Mouse (Mus musculus) layer of hippocampus, postnatal 14 days (tissue): ENCODE results near the gene Hsf5. TPM values are rescaled to one million over a fixed set of nuclear protein-coding genes. Genes with fewer than 3 reads are reported as not detected.

Experiments
- DNase-seq, 2 experiments: peaks; one replicate each; pipeline ENCODE4 v3.0.0; 2021 to 2022; ENCODE audit warnings: low spot score in 2 of 2, mixed read lengths in 1 of 2
- long read RNA-seq, 2 experiments: library from polyadenylated mRNA; stranded (forward); transcript quantifications; one replicate each; pipeline ENCODE4 v2.0.0; 2021
- total RNA-seq, 2 experiments: library from RNA; stranded (reverse); gene quantifications; 2 replicates each; pipeline ENCODE4 v1.2.3; 2021

Hsf5 gene
- total RNA-seq: under 1 TPM; 0.43 to 0.60 TPM
- long read RNA-seq, experiment 1: 0 reads
- long read RNA-seq, experiment 2: 0 reads

DNA sequence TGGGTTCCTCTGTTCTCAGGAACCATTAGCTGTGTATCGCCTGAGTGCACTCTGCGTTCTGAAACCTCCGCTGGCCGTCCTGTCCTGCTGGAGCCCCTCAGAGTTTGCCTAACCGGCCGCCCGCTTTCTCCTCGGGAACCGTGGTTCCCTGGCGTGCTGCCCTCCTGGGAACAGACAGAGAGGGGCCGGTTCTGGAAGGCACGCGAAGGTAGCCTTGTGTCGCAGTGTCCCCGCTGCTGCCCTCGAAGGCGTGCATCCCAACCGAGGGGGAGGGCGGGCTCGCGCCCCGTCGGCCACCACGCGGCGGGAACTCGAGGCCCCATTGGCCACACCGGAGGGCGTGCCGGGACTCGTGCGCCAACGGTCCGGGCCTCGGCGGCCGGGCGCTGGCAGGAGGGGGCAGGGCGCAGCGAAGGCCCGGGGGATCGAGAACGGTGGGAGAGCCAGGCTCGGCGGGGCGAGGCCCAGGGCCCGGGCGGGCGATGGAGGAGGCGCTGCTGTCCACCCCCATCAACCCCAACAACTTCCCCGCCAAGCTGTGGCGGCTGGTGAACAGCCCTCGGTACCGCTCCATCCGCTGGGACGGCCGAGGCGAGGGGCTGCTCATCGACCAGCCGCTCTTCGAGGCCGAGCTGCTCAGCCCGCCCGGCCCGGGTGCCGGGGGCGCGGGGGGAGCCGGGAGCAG is at the start of gene Hsf5:
Gene Hsf5 (plus strand): TSS at position 375 of the 685 bp plus-strand sequence.
- DNase-seq: no peak

DNA sequence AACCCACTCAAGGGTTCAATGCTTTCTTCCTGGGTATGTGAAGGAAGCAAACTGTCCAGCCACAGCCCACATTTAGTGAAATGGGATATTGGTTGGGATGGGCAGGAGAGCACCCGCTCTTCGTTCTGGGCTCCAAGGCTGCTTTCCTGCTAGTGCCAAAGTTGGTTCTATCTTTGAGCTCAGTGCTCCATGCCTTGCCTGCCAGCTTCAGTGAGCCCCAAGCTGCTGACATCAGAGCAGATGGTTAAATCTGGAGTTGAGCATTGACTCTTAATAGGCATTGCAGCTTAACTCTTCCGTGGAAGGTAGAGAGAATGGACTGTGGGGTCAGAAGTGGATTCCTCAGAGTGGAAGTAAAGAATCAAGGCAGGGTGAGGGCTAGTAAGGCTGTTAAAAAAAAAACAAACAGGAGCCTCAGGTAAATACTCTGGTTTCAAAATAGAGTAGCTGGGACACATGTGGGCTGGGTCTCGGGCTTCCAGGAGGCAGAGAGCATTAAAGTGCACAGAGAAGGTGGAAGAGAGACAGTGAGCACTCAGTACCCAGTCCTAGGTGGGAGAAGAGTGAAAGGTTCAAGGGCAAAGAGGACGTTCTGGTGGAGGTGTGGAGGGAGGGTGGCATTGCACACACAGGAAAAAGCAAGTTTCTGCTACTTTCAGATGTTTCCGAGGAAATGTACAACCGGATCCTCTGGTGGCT is 48.6 kb upstream of the Hsf5 start, which contains the start of gene Sept4:
Gene Sept4 (plus strand): TSS at position 649 of the 699 bp plus-strand sequence.
- peak in 1 of 2 experiments; percentile 61 for DNase-seq

DNA sequence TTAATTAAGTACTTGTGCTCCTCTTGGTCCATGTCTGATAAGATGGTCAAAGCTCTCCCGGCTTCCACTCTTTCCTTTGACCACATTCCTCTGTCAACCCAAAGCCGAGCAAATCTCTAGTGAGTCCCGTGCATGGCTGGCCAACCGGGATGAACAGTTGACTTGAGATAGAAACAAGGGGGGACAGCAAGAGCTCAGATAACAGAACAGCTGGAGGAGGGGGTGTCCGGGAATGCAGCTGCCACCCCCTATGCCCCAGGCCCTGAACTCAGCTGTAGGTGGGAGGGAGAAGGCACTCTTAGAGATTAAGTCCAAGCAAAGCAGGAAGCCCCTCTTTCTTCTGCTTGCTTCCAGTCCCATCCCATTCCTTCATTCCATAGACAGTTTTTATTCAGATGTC is 46.2 kb upstream of the Hsf5 start:
- no peak for DNase-seq

DNA sequence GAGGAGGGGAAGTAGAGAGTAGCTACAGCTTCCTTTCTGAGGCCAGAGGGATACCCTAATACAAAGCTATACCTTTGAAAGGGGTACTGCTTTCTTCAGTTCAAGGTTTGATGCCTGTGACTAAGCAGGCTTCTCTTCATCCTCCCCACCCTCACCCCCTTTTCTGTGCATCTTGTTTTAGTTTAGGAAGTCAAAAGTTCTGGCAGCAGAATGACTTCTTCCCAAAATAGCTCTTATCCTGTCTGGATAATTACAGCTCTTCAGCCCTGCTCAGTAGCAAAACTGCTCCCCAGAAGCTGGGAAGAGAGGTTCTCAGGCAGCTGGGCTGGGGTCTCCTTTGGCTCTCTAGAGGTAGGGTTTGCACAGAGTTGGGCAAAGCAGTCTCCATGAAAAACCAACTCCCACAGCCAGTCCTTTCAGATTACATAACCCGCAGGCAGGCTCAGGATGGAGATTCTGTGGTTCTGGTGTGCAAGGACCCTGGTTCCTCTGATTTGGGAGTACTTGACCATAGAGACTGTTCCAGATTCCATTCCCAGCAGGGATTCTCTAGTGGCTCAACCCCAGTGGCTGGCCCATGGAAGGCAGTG is 45.5 kb upstream of the Hsf5 start:
- DNase-seq: no peak

DNA sequence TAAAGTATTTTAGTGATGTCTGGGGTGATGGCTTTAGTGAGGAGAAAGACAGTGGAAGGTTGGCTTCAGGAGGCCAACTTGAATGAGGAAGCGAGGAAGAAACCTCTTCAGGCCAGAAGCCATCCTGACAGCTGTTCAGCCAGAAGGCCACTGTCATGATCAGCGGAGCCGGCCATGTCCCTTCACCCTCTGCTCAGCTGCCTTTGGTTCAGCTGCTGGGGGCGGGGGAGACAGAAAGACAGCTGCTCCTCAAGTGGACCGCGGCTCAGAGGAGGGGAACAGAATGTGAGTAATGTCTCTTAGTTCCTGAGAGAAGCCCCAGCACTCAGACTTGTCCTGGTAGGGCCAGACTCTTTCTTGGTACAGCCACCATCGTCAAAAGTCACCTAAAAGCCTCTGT is 43.2 kb upstream of the Hsf5 start:
- DNase-seq: no peak

DNA sequence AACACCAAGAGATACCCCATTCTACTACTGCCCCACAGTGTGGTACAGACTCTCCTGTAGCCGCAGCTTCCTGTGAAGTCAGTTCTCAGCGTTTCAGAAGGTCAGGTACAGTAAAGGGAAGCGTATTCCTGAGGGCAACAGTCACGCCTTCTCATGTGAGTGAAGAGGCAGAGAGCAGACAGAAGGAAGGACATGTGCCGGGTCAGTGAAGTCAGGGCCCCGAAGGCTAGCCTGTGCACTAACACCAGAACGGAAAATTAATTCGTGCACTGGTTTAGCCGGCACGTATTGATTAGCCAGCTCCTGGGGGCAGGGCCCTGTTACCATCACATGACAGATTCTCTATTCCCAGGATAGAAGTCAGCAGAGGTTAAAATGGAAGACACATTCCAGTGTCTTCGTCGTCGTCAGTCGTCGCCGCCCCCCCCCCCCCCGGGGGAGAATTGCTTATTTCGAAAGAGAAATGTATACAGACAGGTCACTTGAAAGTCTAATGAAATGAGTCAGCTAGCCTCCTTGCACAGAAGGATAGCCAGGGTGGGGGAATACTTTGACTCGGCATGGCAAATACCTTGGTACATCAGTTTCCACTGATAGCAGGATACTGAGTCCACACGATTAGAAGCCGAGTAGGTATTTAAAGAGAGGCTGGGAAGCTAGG is 42.3 kb upstream of the Hsf5 start:
- no peak for DNase-seq

DNA sequence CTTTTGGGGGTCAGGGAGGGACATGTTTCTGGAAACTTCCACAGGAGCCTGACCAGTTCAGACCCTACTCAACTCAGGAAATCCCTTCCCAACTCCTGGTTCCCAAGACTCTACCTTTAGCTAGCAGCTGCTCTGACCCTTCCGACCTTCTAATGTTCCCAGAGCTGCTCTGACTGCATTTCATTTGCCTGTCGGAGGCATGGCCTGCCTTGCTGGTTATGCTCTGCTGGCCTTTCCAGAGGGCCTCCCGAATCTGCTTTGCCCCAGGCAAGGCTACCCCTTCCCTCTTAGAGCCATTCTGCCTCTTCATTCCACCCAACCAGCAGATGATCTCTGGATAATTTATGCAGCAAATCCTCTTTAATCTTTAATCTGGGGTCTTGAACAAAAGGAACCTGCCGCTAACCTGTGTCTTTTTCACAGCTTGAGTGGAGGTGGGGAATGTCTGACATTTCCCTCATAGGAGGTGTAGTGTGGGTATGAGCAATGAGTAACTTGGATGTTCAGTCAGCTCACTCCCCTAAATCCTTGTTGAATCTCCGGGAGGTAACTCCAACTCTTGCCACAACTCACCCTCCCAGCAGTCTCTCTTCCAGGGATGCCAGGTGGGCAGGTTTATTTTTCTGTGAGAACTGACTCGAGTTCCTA is 39.2 kb upstream of the Hsf5 start:
- DNase-seq: no peak

DNA sequence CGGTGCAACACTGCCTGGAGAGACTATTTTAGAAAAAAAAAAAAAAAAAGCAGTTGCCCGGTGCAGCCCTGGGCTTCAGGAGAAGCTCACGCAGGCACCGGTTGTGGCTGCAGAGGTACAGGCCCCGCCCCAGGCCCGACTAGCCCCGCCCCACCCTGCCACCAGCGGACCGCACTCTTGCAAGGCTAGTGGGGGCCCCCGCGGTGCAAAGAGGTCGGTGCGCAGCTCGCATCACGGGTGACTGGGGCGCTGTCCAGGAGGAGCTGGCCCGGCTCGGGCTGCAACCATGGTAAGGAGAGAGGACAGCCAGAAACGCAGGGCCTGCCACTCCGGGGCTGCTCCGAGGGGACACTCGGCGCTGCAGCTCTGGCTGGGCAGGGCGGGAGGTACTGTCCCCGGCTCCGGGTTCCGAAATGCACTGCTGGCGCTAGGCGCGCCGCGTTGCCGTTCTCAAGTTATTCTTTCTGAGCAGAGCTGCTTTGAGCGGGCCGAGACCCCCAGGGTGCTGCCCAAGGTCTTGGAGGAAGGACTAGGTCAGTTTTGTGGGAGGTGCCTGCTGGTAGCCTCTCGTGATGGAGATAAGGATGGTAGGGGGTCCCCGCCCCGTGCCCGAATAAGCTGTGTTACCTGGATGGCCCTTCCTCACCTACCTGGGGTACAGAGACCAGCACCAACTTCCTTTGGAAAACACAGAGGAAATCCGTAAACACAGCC is 38.6 kb upstream of the Hsf5 start:
- peak in 1 of 2 experiments; percentile 64 for DNase-seq

DNA sequence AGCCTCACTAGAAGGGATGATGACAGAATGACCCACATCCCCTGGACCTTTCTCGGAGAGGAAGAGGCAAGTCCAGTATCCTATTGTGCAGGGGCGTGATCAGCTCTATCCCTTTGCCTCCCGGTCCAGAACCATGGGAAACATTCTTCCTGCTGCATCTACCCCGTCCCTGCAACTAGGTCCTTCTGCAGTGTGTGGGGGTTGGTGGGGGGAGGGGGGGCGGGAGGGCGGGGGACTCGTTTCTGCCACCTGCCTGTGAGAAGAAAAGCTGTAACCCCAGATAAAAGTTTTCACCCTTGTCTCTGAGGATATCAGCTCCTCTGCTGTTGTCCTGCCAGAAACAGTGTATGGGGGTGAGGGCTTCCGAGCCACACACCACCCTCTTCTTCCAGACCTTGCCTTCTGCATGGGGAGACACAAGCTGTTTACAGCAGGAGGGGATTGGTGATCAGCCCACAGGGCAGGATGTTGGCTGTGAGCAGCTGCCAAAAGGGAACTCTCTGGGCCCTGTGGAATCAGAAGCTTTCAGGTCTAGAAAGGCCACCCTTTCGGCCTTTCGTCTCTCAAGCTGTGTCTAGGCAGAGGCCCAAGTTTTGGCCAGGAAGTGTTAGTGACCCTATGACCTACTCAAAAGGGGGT is 37.9 kb upstream of the Hsf5 start:
- DNase-seq: peak in 1 of 2 experiments; percentile 53

DNA sequence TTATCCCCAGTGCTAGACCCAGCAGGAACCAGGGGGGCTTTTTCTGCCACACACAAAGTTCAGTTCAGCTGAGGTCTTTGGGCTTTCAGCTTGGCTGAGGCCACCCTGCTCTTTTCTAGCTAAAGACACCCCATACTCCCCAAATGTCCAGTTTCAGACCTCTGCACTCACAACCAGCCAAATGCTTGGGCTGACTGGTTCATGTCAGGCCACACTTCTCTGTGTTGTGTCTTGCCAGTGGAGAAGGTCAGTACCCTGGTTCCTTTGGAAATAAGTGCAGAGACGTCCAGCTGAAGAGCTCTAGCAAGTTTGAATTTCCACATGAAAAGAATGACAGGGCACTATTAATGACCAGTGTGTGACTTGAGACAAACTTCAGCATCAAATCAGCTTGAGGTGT is 37.3 kb upstream of the Hsf5 start:
- DNase-seq: no peak

DNA sequence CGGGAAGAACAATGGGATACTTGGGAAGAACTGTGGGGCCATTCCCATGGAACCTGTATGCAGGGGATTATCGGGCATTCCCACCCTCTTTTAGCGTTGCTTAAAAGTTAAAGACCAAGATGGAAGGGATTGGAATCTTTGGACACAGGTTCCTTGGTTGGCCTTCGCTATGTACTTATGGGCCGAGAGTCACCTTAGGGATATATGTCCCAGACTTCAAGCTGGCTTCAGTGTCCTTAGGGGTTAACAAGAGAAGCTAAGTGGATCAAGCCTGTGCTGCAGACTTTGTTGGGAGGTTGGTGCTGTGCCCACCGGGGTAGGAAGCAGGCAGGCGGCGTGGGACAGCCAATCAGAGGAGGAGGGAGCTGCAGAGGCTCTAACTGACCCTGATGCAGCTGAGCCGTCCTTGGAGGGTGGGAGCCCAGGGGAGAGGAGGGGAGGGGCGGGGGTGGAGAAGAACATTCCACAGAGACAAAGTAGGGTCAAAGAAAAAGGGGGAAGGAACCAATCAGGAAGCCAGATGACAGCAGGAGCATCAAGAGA is 36.4 kb upstream of the Hsf5 start:
- DNase-seq: no peak

DNA sequence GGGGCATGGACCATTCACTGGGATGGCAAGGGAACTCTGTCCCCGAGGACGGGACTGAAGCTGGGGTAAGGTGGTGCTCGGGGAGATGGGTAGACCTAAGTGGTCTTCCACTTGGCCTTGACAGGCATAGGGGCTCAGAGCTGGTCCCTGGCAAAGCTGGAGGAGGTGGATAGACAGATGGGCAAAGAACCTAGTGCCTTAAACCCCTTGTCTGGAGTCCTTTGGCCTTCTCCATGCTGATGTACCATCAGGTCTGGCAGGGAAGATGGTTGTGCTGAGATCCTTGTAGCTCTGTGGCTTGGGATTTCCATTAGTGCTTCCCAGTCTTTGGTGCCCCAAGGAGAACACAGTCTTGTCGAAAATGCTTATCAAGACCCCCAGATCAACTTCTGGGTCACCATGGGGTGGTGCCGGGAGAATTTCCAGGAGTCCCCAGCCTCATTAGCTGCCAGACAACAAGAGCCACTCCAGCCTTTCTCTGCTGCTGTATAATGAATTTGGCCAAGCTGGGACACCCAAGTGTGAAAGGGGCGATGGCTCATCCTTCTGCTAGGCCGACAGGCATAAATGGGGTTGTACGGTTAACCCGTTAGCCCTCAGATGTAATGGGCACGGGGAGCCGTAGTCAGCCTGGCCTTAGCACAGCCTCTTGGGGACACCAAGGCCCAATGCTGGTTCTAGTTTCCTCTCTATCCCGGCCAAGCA is 35.7 kb upstream of the Hsf5 start:
- DNase-seq: no peak

DNA sequence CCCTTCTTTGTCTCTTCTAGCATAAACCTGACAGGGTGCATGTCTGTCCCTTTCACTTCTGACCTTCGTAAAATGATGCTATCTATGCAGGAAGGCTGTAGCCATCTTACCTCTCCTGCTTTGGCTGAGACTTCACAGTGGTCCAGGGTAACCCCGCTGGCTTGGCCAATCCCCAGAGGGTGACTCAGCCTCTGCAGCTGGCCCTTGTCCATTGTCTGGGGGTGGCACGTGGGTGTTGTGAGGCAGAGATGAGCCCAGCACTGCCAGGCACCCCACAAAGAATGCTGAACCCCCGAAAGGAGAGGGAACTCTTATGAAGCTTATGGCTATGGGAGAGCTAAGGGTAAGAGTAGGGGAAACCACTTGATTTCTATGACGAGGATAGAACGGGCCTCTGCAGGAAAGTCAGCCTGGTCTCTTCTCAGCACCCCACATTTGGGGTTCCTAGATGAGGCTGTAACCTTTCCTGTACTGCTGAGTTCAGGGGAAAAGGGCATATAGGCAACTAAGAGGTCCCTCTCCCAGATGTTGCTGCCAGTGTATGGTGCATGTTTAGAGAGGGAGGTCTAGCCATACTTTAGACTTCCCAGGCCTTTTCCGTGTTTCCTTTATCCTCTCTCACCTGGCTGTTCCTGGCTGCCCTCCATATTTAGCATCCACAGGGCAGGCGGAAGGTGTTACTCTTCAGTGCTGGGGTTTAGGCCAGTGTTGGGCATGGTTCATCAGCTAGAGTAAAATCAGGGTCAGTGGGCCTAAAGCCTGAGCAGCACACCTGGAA is 34.8 kb upstream of the Hsf5 start:
- no peak for DNase-seq

DNA sequence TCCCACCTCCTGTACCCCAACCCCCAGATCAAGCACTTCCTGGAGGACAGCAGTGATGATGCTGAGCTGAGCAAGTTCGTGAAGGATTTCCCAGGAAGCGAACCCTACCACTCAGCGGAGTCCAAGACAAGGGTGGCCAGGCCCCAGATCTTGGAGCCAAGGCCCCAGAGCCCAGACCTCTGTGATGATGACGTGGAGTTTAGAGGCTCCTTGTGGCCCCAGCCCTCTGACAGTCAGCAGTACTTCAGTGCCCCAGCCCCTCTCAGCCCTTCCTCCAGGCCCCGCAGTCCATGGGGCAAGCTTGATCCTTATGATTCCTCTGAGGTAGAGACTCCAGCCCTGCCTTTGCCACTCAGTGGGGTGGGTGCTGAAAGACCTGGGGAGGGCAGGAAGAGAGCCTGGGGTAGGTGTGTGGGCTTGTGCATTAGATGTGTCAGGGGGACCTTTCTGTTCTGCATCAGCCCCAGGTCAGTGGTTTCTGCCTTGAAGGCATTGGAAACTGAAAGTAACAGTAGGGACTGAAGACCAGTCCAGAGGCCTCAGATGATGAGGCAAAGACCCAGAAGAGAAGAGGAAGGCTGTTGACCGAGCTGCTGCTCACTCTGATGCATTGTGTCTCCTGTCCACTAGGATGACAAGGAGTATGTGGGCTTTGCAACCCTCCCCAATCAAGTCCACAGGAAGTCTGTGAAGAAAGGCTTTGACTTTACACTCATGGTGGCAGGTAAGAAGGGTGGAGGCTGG is 33.5 kb upstream of the Hsf5 start:
- no peak for DNase-seq

DNA sequence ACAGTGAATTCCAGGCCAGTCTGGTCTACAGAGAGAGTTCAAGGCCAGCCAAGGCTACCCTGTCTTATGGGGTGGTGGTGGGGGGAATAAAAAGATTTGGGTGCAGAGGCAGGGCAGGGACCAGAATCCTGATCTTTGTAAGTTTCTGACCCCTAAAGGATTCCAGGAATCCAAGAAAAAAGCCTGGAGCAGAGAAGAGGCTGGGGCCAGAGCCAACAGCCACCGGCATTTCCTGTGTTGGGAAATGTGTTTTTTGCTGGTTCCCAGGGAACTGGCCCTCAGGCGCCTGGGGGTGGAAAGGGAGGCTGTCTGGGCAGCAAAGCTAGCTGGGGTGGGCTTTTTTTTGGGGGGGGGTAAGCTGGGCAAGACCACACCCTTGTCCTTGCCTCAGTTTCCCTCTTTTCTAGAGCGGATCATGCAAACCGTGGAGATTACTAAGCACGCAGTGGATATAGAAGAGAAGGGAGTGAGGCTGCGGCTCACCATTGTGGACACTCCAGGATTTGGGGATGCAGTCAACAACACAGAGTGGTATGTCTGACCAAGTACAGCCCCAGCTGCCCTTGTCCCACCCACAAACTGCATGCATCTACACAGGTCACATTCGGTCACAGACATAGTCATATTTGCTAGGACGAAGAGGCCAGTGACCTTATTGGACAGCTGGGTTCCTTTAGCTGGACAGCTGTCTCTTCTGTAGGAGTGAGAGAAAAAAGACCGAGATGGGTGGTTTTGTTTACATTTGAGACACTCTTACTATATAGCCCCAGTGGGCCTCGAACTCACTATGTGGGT is 32.1 kb upstream of the Hsf5 start:
- DNase-seq: no peak

DNA sequence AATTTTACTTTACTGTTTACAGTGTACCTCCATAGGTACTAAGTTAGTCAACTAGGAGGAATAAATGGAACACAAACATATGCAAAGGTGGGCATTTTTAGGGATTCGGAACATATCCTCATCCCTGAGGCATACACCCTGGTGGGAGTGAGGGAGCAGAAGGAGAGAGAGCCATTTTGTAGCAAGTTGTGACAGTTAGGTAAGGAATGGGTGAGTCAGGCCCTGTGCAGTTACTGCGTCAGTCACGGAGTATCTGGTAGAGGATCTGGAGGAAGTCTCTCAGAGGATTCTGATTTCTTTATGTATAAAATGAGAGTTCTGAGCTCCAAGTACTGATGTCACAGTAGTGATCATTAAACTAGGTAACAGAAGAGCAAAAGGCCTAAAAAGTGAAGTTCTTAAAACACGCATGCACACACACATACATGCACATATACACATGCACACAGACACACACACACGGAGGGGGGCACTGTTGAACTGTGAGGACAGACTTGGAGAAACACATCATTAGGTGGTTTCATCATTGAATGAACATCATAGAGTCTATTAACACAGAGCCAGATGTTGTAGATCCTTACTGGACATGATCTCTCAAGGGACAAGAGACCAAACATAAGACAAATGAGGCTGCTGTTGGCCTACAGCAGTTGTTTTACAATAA is 29.6 kb upstream of the Hsf5 start:
- no peak for DNase-seq
